Mouse (Mus musculus): ENCODE data around the gene Dlst. TPM values are rescaled to one million over a fixed set of nuclear protein-coding genes. Genes with fewer than 3 reads are reported as not detected.
"Not testable (repeated sequence)": the region's sequence is repeated elsewhere in the genome, so short reads cannot be mapped to it uniquely, and the experiment has no call there.

Dlst gene
- total and polyA plus RNA-seq, 2 experiments from 2014 or later: 92.5 to 118 TPM

- ATAC-seq (ENCODE audit: low FRiP score) (no peak), DNase-seq (ENCODE audit: low spot score) (no peak)
- peaks cover 35% of the 10 kb centered on the region for H3K36me3 ChIP-seq (ENCODE audit: insufficient read depth, low read length)
- no peak overlapping the region for H3K27ac ChIP-seq (ENCODE audit: low read depth, low read length)
- no peaks in the 10 kb centered on the region for H3K27me3 ChIP-seq (ENCODE audit: insufficient read depth, low read length)
- no peak overlapping the region for H3K9ac ChIP-seq (replicated peaks; ENCODE audit: low read length, poor library complexity, severe bottlenecking)
- no peaks in the 10 kb centered on the region for H3K4me1 ChIP-seq (ENCODE audit: insufficient read depth, low read length)
- H3K4me3 ChIP-seq (ENCODE audit: low read depth, low read length): no peak overlapping the region
- H3K4me2 ChIP-seq (ENCODE audit: low read depth, low read length, poor library complexity, severe bottlenecking): no peak overlapping the region
- 85% methylated on average over 6 of the region's 6 CpGs for WGBS
- TF ChIP-seq CTCF (IDR thresholded peaks at IDR 0.05): no peak
- no peaks in the 10 kb centered on the region for H3K9me3 ChIP-seq (ENCODE audit: low read length)
Measured at GRCm38 (mm10) chr12:85141096-85141495, 30.5 kb downstream of the Dlst start.

DNA sequence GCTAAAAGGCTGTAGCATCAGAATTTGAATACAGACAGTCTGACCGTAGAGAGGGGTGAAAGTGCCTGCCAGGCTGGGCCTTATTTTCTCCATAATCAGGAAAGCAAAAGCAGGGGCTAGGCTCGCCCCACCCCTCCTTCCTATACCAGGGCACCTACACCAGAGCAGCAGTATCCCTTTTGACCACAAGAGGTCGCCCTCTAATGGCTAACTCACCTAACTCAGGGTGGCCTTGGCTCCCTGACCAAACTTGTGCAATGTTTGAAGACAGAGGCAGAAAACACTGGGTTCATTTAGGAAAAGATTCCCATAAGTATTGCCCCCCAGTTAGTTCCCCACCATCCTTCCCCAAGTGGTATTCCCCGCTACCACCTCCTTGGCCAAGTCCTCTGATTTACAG lies 32.2 kb downstream of the Dlst start:
- Histone ChIP-seq H3K4me1 (ENCODE audit: insufficient read depth, low read length) (no peaks in the 10 kb centered on the region), H3K4me2 (ENCODE audit: low read depth, low read length, poor library complexity, severe bottlenecking) (no peak overlapping the region), H3K4me3 (ENCODE audit: low read depth, low read length) (no peak overlapping the region), H3K9ac (replicated peaks; ENCODE audit: low read length, poor library complexity, severe bottlenecking) (no peak overlapping the region), H3K9me3 (ENCODE audit: low read length) (no peaks in the 10 kb centered on the region), H3K27ac (ENCODE audit: low read depth, low read length) (no peak overlapping the region), H3K27me3 (ENCODE audit: insufficient read depth, low read length) (no peaks in the 10 kb centered on the region), H3K36me3 (ENCODE audit: insufficient read depth, low read length) (peaks cover 38% of the 10 kb centered on the region)
- no peak; the same call in 1 of the 2 replicates for ATAC-seq (ENCODE audit: low FRiP score)
- DNase-seq (ENCODE audit: low spot score): peak; percentile 89
- peak; percentile 95 for TF ChIP-seq CTCF (IDR thresholded peaks at IDR 0.05)
- WGBS: 14% methylated on average over 4 of the region's 4 CpGs

DNA sequence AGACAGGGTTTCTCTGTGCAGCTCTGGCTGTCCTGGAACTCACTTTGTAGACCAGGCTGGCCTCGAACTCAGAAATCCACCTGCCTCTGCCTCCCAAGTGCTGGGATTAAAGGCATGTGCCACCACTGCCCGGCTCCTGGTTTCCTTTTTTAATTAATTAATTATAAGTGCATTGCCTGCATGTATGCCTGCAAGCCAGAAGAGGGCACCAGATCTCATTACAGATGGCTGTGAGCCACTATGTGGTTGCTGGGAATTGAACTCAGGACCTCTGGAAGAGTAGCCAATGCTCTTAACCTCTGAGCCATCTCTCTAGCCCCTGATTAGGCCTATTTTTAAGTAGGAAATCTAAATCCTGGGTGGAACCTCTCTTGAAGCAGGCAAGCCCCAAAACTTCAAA lies 33.6 kb downstream of the Dlst start:
- H3K9me3 ChIP-seq (ENCODE audit: low read length); H3K4me1 ChIP-seq (ENCODE audit: insufficient read depth, low read length); DNase-seq (ENCODE audit: low spot score); H3K9ac ChIP-seq (replicated peaks; ENCODE audit: low read length, poor library complexity, severe bottlenecking); ATAC-seq (ENCODE audit: low FRiP score); H3K27me3 ChIP-seq (ENCODE audit: insufficient read depth, low read length); H3K4me3 ChIP-seq (ENCODE audit: low read depth, low read length); H3K27ac ChIP-seq (ENCODE audit: low read depth, low read length); H3K4me2 ChIP-seq (ENCODE audit: low read depth, low read length, poor library complexity, severe bottlenecking): not testable (repeated sequence)
- 57% methylated on average over 2 of the region's 2 CpGs for WGBS
- peak; percentile 55 for TF ChIP-seq CTCF (IDR thresholded peaks at IDR 0.05)
- H3K36me3 ChIP-seq (ENCODE audit: insufficient read depth, low read length): peaks cover 25% of the 10 kb centered on the region

DNA sequence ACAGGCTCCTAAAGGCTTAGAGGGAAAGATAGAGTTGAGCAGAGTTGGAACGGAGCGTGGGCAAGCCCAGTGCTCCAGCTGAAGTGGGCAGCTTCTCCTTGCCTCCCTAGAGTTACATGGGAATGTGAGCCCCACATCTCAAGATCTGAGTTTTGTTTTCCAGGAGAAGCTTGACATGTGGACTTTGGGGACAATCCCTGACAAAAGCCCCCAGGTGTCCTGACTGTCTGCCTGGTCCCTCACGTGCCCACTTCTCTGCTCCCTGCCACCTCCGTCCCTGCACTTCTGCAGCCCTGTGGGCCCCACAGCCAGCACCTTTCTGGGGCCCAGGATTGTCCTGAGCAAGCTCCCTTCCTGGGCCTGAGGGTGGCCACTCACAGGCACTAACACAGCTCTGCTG lies 34.2 kb downstream of the Dlst start:
- Histone ChIP-seq H3K9ac (replicated peaks; ENCODE audit: low read length, poor library complexity, severe bottlenecking) (no peak overlapping the region), H3K9me3 (ENCODE audit: low read length) (no peaks in the 10 kb centered on the region), H3K27me3 (ENCODE audit: insufficient read depth, low read length) (no peaks in the 10 kb centered on the region), H3K4me3 (ENCODE audit: low read depth, low read length) (no peak overlapping the region), H3K27ac (ENCODE audit: low read depth, low read length) (no peak overlapping the region), H3K36me3 (ENCODE audit: insufficient read depth, low read length) (peaks cover 19% of the 10 kb centered on the region), H3K4me1 (ENCODE audit: insufficient read depth, low read length) (no peaks in the 10 kb centered on the region; the same call in 1 of the 2 replicates), H3K4me2 (ENCODE audit: low read depth, low read length, poor library complexity, severe bottlenecking) (no peak overlapping the region)
- no peak for TF ChIP-seq CTCF (IDR thresholded peaks at IDR 0.05)
- DNase-seq (ENCODE audit: low spot score) (no peak), ATAC-seq (ENCODE audit: low FRiP score) (no peak)
- 96% methylated on average over 4 of the region's 4 CpGs for WGBS

DNA sequence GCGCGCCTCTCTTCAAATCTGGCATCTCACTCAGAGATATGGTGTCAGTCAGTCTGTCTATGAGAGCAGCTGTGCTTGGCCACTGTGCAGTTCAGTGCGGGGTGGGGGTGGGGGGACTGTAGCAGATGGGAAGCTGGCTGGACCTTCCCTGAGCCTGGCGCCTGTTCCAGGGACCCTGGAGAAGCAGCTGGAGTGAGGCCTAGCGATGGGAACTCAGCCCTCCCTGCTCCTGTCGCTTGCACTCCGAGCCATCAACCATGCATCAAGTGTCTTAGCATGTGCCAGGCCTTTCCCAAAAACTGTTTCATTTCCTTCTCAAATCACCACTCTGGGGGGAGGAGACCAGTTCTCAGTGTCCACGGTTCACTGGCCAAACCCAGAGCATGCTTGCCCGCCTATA lies 35.0 kb downstream of the Dlst start:
- no peak overlapping the region for H3K9ac ChIP-seq (replicated peaks; ENCODE audit: low read length, poor library complexity, severe bottlenecking)
- ATAC-seq (ENCODE audit: low FRiP score) (no peak), DNase-seq (ENCODE audit: low spot score) (peak; percentile 63)
- H3K36me3 ChIP-seq (ENCODE audit: insufficient read depth, low read length): peaks cover 12% of the 10 kb centered on the region
- peaks cover 2% of the 10 kb centered on the region; the same call in 1 of the 2 replicates for H3K4me1 ChIP-seq (ENCODE audit: insufficient read depth, low read length)
- no peaks in the 10 kb centered on the region for H3K27me3 ChIP-seq (ENCODE audit: insufficient read depth, low read length)
- H3K9me3 ChIP-seq (ENCODE audit: low read length): no peaks in the 10 kb centered on the region
- no peak overlapping the region for H3K4me2 ChIP-seq (ENCODE audit: low read depth, low read length, poor library complexity, severe bottlenecking)
- no peak overlapping the region for H3K4me3 ChIP-seq (ENCODE audit: low read depth, low read length)
- TF ChIP-seq CTCF (IDR thresholded peaks at IDR 0.05): no peak
- no peak overlapping the region for H3K27ac ChIP-seq (ENCODE audit: low read depth, low read length)
- WGBS: 65% methylated on average over 9 of the region's 9 CpGs

GRCm38 (mm10) chr12:85146355-85146754 lies 35.7 kb downstream of the Dlst start:
- Histone ChIP-seq H3K4me2 (ENCODE audit: low read depth, low read length, poor library complexity, severe bottlenecking) (no peak overlapping the region), H3K4me3 (ENCODE audit: low read depth, low read length) (no peak overlapping the region), H3K36me3 (ENCODE audit: insufficient read depth, low read length) (0 out of 2 replicates have a peak, but pooled peaks cover 7% of the 10 kb centered on the region), H3K4me1 (ENCODE audit: insufficient read depth, low read length) (peaks cover 3% of the 10 kb centered on the region; the same call in 1 of the 2 replicates), H3K9me3 (ENCODE audit: low read length) (no peaks in the 10 kb centered on the region), H3K27me3 (ENCODE audit: insufficient read depth, low read length) (no peaks in the 10 kb centered on the region), H3K9ac (replicated peaks; ENCODE audit: low read length, poor library complexity, severe bottlenecking) (no peak overlapping the region), H3K27ac (ENCODE audit: low read depth, low read length) (no peak overlapping the region)
- no peak for TF ChIP-seq CTCF (IDR thresholded peaks at IDR 0.05)
- no peak for DNase-seq (ENCODE audit: low spot score)
- WGBS: 27% methylated on average over 10 of the region's 11 CpGs
- ATAC-seq (ENCODE audit: low FRiP score): no peak
